Mouse (Mus musculus): ENCODE measurements around the gene Ssr2.

Gene Ssr2

GRCm38 (mm10) chr3:88541622-88542401, 33.9 kb upstream of the Ssr2 start:
- no peak for DNase-seq (ENCODE audit: low spot score in 2 of 2)

- no peak for DNase-seq (ENCODE audit: low spot score in 2 of 2)
These were observed 33.2 kb upstream of the Ssr2 start for GRCm38 (mm10) chr3:88542486-88542885.

- no peak for DNase-seq (ENCODE audit: low spot score in 2 of 2)
These were observed 32.5 kb upstream of the Ssr2 start for GRCm38 (mm10) chr3:88543174-88543573.

- no peak for DNase-seq (ENCODE audit: low spot score in 2 of 2)
These were observed 31.8 kb upstream of the Ssr2 start for GRCm38 (mm10) chr3:88543651-88544410.

GRCm38 (mm10) chr3:88544514-88544913, 31.2 kb upstream of the Ssr2 start:
- DNase-seq (ENCODE audit: low spot score in 2 of 2) = no peak

- DNase-seq (ENCODE audit: low spot score in 2 of 2) = no peak
These were observed 30.6 kb upstream of the Ssr2 start for GRCm38 (mm10) chr3:88544955-88545591.

- DNase-seq (ENCODE audit: low spot score in 2 of 2) = no peak
These were observed 28.8 kb upstream of the Ssr2 start for GRCm38 (mm10) chr3:88546674-88547418.

GRCm38 (mm10) chr3:88548180-88548917, 27.3 kb upstream of the Ssr2 start, which contains the start of gene Rab25:
Gene Rab25, minus strand, starts transcription at chr3:88548300.
- DNase-seq (ENCODE audit: low spot score in 2 of 2) = no peak

GRCm38 (mm10) chr3:88551586-88551985, 24.1 kb upstream of the Ssr2 start:
- DNase-seq (ENCODE audit: low spot score in 2 of 2) = no peak

- DNase-seq (ENCODE audit: low spot score in 2 of 2) = no peak
These were observed 23.5 kb upstream of the Ssr2 start for GRCm38 (mm10) chr3:88552082-88552645.

- peak; percentile 97 to 99 for DNase-seq (ENCODE audit: low spot score in 2 of 2)
These were observed 22.8 kb upstream of the Ssr2 start, which contains the start of gene Lamtor2 for GRCm38 (mm10) chr3:88552676-88553524. Gene Lamtor2, minus strand, starts transcription at chr3:88553074.

GRCm38 (mm10) chr3:88553525-88553879, 22.2 kb upstream of the Ssr2 start, which contains the start of gene Ubqln4:
Gene Ubqln4, plus strand, starts transcription at chr3:88553758.
- DNase-seq (ENCODE audit: low spot score in 2 of 2) = peak; percentile 89 to 92

- DNase-seq (ENCODE audit: low spot score in 2 of 2) = peak in 1 of 2 experiments; percentile 36
These were observed 21.6 kb upstream of the Ssr2 start for GRCm38 (mm10) chr3:88553880-88554586.

- no peak for DNase-seq (ENCODE audit: low spot score in 2 of 2)
These were observed 20.5 kb upstream of the Ssr2 start for GRCm38 (mm10) chr3:88555069-88555605.

GRCm38 (mm10) chr3:88555731-88556130, 19.9 kb upstream of the Ssr2 start:
- DNase-seq (ENCODE audit: low spot score in 2 of 2) = no peak

GRCm38 (mm10) chr3:88556616-88557015, 19.1 kb upstream of the Ssr2 start:
- no peak for DNase-seq (ENCODE audit: low spot score in 2 of 2)

GRCm38 (mm10) chr3:88559596-88559995, 16.1 kb upstream of the Ssr2 start:
- DNase-seq (ENCODE audit: low spot score in 2 of 2) = no peak

- DNase-seq (ENCODE audit: low spot score in 2 of 2) = no peak
These were observed 13.7 kb upstream of the Ssr2 start for GRCm38 (mm10) chr3:88561989-88562388.

GRCm38 (mm10) chr3:88563442-88563841, 12.2 kb upstream of the Ssr2 start:
- no peak for DNase-seq (ENCODE audit: low spot score in 2 of 2)

Data from heart, adult 9 months (tissue).